Mouse (Mus musculus) neural tube, embryonic 15.5 days (tissue): ENCODE results near the gene Clstn2. TPM values are rescaled to one million over a fixed set of nuclear protein-coding genes. Genes with fewer than 3 reads are reported as not detected.

Experiments used
- ATAC-seq: fragments of 200-750 bp; cut with Nextera tagmentation; 2 replicates; pipeline ENCODE4 v1.8.0; 2017; ENCODE audit warnings: mild to moderate bottlenecking, moderate TSS enrichment, moderate library complexity; ENCODE audit not compliant: low FRiP score
- H3K27ac ChIP-seq: fragments of 300-500 bp; sonication (generic); replicated peaks from 2 replicates; pipeline ENCODE4 v1.5.1; 2015; ENCODE audit warnings: mild to moderate bottlenecking, inconsistent platforms
- H3K27me3 ChIP-seq: fragments of 300-500 bp; sonication (generic); replicated peaks from 2 replicates; pipeline ENCODE4 v1.6.1; 2015; ENCODE audit warnings: inconsistent platforms
- H3K36me3 ChIP-seq: fragments of 300-500 bp; sonication (generic); 2 replicates; pipeline ENCODE4 v1.6.1; 2015; ENCODE audit warnings: inconsistent platforms
- H3K4me1 ChIP-seq: fragments of 300-500 bp; sonication (generic); 2 replicates; pipeline ENCODE4 v1.6.1; 2015; ENCODE audit warnings: inconsistent platforms
- H3K4me2 ChIP-seq: fragments of 300-500 bp; sonication (generic); 2 replicates; pipeline ENCODE4 v1.6.1; 2015; ENCODE audit warnings: inconsistent platforms, mild to moderate bottlenecking, moderate library complexity
- H3K4me3 ChIP-seq: fragments of 300-500 bp; sonication (generic); replicated peaks from 2 replicates; pipeline ENCODE4 v1.5.1; 2015; ENCODE audit warnings: mild to moderate bottlenecking, inconsistent platforms
- H3K9ac ChIP-seq: fragments of 300-500 bp; sonication (generic); replicated peaks from 2 replicates; pipeline ENCODE4 v1.6.1; 2015; ENCODE audit warnings: mild to moderate bottlenecking, inconsistent platforms
- H3K9me3 ChIP-seq: fragments of 300-500 bp; sonication (generic); replicated peaks from 2 replicates; pipeline ENCODE4 v1.6.1; 2016; ENCODE audit warnings: inconsistent platforms
- WGBS: fragments of 180-500 bp; shearing (Covaris S2); methylation state at CpG from one replicate; pipeline ENCODE4 v1.1.7; 2015; ENCODE audit warnings: mixed read lengths; 5-methylcytosine and 5-hydroxymethylcytosine counted together
- polyA plus RNA-seq: library from polyadenylated mRNA; unstranded; fragments of >200 nt; fragmentation: Nextera tagmentation; extraction: Ambion mirVana; gene quantifications from 2 replicates; pipeline ENCODE4 v1.2.1, GENCODE M21; 2015

Gene Clstn2
- polyA plus RNA-seq, 1 experiment from 2014 or later: 18.8 TPM

DNA sequence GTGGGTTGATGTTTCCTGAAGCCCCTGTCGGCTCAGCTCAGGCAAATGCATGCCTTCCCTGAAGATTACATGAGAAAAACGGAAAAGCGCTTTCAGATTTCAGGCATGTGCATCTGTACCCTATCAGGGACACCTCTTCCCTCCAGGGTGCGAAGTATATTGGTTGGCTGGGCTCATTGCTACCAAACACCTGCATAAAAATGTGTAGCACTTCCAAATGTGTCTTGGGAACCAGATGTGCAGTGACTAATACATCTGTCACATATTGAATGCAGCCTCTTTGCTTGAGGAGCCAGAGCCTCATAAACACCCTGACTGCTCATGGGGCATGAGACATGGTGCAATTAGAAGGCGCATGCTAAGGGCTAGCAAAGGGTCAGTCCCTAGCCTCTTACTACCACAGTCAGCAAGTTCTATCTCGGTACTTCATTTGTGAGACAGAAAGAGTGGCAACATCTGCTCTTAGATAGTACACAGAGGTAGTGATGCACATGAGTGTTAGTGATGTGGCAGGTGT is 267.7 kb downstream of the Clstn2 start:
- Histone ChIP-seq H3K4me2 (no peak overlapping the region), H3K27ac (no peak overlapping the region), H3K27me3 (no peaks in the 10 kb centered on the region), H3K4me3 (no peak overlapping the region), H3K4me1 (0 out of 2 replicates have a peak, but pooled peaks cover 6% of the 10 kb centered on the region), H3K9me3 (no peaks in the 10 kb centered on the region), H3K9ac (no peak overlapping the region), H3K36me3 (no peaks in the 10 kb centered on the region)
- 82% methylated on average over 6 of the region's 6 CpGs for WGBS
- no peak for ATAC-seq

DNA sequence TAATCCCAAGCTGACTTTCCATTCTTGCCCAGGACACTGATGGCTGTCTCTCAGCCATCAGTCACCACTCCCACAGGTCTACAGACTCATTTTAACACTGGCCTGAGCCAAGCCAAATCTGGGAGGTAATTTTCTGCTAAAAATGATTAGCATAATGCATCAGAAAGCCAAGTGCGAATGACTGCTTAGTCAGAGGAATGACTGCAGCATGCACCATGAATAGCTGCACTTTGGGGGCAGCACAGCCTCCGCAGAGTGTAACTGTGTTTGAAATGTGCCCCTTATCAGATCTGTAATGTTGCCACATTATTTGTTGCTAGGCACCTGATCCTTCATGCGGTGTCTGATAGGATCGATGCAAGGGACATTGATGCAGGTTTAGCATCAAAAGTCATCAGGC is 269.9 kb downstream of the Clstn2 start:
- no peak overlapping the region for H3K4me3 ChIP-seq
- ATAC-seq: no peak
- H3K36me3 ChIP-seq: no peaks in the 10 kb centered on the region
- WGBS: 70% methylated on average over 4 of the region's 4 CpGs
- no peaks in the 10 kb centered on the region for H3K9me3 ChIP-seq
- H3K4me1 ChIP-seq: 0 out of 2 replicates have a peak, but pooled peaks cover 6% of the 10 kb centered on the region
- H3K27ac ChIP-seq: no peak overlapping the region
- H3K9ac ChIP-seq: no peak overlapping the region
- H3K4me2 ChIP-seq: no peak overlapping the region
- no peaks in the 10 kb centered on the region for H3K27me3 ChIP-seq

DNA sequence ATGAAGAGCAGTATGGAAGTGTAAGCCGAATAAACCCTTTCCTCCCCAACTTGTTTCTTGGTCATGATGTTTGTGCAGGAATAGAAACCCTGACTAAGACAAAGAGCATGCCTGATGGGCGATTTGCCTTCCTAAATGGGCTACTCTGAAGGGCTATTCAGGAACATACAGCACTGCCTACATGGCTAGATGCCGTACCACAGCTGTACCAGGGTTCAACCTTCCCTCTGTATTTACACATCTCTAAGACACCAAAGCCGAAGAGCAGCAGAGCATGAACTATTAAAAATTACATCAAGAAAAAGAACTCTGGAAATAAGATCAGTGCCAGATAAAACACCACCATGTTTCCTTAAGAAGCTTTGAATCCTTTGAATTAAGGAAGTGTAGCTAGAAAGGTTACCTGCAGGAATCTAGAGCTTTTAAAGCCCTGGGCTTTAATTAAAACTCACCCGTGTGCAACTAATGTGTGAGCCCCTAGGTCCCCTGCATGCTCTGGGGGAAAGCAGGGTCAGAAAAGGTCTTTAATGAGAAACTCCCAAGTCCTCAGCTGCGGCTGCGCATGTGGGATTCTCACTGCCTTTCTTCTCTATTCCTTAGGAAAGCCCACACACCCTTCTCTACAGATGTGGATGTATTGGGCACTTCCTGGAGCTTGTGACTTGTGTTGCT is 277.2 kb downstream of the Clstn2 start:
- H3K4me1 ChIP-seq: no peaks in the 10 kb centered on the region
- H3K9ac ChIP-seq: no peak overlapping the region
- H3K9me3 ChIP-seq: no peaks in the 10 kb centered on the region
- H3K27me3 ChIP-seq: no peaks in the 10 kb centered on the region
- no peaks in the 10 kb centered on the region for H3K36me3 ChIP-seq
- no peak for ATAC-seq
- H3K4me2 ChIP-seq: no peak overlapping the region
- no peak overlapping the region for H3K4me3 ChIP-seq
- no peak overlapping the region for H3K27ac ChIP-seq
- WGBS: 79% methylated on average over 7 of the region's 7 CpGs

DNA sequence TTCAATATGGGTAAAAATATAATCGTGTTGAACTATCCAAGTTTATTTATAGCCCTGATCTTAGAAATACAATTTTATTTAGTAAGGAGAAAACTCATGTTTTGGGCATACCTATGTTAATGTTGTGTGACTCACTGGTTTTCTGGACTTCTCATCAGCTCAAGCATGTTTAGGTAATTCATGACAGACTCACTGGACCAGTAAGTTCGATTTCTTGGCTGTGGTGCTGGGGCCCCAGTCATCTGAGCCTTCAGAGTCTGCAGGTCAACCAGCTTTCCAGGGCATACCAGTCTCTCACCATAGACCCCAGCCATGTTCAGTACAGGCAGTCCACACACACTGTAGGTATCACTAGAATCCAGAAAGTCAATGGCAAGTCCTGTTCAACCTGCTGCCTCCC is 279.3 kb downstream of the Clstn2 start:
- ATAC-seq: no peak
- no peaks in the 10 kb centered on the region for H3K4me1 ChIP-seq
- WGBS: 82% methylated on average over 2 of the region's 2 CpGs

DNA sequence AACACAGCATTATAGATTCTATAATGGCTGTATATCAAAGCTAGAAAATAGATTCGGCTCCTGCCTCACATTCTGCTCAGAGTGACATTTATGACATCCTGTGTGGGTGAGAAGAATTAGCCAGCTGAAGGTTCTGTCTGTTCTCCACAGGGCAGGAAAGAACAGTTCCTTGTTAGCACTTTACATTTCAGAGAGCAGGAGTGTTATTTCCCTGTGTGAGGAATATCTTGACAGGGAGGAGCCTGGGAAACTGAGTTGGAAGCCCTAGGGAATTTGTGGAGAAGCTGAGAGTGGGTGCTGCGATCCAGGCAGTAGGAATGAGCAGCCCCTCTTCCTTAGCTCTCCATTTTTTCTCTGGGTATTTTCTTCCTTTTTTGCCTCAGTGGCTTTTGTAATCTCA is 286.4 kb downstream of the Clstn2 start:
- H3K9ac ChIP-seq: no peak overlapping the region
- H3K36me3 ChIP-seq: no peaks in the 10 kb centered on the region
- ATAC-seq: no peak
- H3K9me3 ChIP-seq: no peaks in the 10 kb centered on the region
- no peaks in the 10 kb centered on the region for H3K27me3 ChIP-seq
- H3K27ac ChIP-seq: no peak overlapping the region
- no peak overlapping the region for H3K4me2 ChIP-seq
- WGBS: 82% methylated on average over 2 of the region's 2 CpGs
- H3K4me1 ChIP-seq: no peaks in the 10 kb centered on the region
- no peak overlapping the region for H3K4me3 ChIP-seq

More for the DNA sequence above, 279.3 kb downstream of the Clstn2 start:
- H3K27ac ChIP-seq: no peak overlapping the region
- no peaks in the 10 kb centered on the region for H3K27me3 ChIP-seq
- H3K9me3 ChIP-seq: no peaks in the 10 kb centered on the region
- no peaks in the 10 kb centered on the region for H3K36me3 ChIP-seq
- no peak overlapping the region for H3K9ac ChIP-seq
- no peak overlapping the region for H3K4me2 ChIP-seq
- no peak overlapping the region for H3K4me3 ChIP-seq

DNA sequence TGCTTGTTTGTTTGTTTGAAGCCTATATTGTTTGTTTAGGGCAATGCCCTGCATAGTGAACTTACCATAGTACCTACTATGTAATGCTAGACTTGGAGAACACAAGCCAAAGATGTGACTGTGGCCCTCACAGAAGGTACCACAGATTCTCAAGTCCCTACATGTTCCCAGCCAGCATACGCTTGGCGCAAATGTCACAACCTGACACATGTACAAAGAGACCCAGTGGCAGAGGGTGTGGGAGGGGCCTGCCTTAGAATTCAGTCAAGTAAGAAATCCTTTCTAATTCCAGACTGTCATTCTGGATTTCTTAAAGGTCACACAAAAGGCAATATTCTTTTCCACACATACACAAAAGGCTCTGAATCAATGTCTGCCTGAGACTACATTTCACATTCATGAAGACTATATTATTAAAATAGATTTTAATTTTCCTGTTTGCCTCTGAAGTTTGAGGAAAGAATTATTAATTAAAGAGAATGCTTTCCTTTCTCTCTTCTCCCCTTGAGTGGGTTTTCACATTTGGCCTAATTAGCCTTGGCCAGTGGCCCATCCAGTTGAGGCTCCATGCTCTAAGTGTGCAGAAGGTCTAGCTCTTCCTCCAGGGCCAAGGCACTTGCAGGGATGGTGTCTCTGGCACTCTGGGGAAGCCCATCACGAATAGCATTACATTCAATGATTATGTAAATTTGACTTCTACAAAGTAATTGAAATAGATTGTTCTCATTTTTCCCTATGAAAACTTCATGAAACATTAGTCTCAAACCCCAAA is 305.1 kb downstream of the Clstn2 start:
- peaks cover 5% of the 10 kb centered on the region; the same call in 1 of the 2 replicates for H3K4me1 ChIP-seq
- no peak overlapping the region for H3K9ac ChIP-seq
- no peak for ATAC-seq
- no peak overlapping the region for H3K4me2 ChIP-seq
- H3K9me3 ChIP-seq: no peaks in the 10 kb centered on the region
- H3K36me3 ChIP-seq: no peaks in the 10 kb centered on the region
- H3K27me3 ChIP-seq: no peaks in the 10 kb centered on the region
- H3K4me3 ChIP-seq: no peak overlapping the region
- 74% methylated on average over 3 of the region's 3 CpGs for WGBS
- no peak overlapping the region for H3K27ac ChIP-seq

DNA sequence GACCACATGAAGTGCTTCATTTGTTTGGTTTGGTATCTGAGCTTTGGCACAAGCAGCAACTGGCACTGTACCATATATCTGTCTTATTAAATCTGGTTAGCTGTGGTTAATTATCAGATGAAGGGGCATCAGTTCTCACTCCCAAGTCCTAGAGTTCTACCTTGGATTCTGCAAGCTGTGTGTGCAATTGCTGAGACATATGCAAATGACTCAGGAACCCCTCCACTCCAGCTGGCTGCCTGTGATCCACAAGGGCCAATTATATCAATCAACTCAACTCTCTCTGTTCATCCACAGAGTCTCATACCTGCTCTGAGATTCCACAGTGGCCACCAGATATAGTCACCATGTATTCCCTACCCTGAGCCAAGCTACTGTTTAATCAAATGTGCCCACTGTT is 315.3 kb downstream of the Clstn2 start:
- Histone ChIP-seq H3K4me1 (0 out of 2 replicates have a peak, but pooled peaks cover 5% of the 10 kb centered on the region), H3K27me3 (no peaks in the 10 kb centered on the region), H3K4me2 (no peak overlapping the region), H3K4me3 (no peak overlapping the region), H3K9me3 (no peaks in the 10 kb centered on the region), H3K27ac (no peak overlapping the region), H3K9ac (no peak overlapping the region), H3K36me3 (no peaks in the 10 kb centered on the region)
- no peak for ATAC-seq

DNA sequence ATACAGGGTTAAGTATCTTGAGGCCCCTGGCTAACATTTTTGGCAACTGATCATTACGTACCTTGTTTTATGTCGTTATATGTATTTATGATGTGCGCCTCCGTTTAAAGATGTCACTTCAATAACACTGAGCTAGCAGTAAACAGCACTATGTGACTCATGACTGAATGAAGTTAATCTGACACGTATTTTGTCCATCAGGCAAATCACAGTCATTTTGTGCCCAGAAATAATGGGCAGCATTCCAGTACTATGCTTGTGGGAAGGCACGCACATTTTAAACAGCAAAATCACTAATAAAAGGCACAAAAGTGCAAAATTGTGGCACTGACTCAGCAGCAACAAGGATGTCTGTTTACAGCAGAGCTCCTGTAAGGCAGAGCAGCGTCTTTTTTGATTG is 316.0 kb downstream of the Clstn2 start:
- Histone ChIP-seq H3K9me3 (no peaks in the 10 kb centered on the region), H3K4me2 (no peak overlapping the region), H3K4me1 (no peaks in the 10 kb centered on the region), H3K9ac (no peak overlapping the region), H3K27ac (no peak overlapping the region), H3K27me3 (no peaks in the 10 kb centered on the region), H3K36me3 (no peaks in the 10 kb centered on the region), H3K4me3 (no peak overlapping the region)
- 63% methylated on average over 7 of the region's 7 CpGs for WGBS
- ATAC-seq: no peak

DNA sequence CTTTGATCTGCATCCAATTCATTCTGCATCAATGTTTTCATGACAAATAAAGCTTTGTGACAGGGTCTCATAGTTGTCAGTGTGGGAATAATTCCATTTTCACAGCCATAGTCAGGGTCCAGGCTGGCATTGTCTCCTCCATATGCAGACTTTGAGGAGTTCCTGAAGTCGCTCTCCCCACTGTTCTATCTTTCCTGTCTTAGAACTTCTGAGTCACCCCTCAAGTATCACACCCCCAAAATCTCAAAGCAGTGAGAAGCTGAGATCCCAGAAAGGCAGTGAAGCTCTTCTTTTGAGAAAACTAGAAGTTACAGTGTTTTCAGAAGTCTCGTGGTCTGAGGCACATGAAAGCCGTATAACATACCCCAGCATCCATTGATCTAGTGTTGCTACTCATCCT is 320.1 kb downstream of the Clstn2 start:
- Histone ChIP-seq H3K4me2 (no peak overlapping the region), H3K9me3 (no peaks in the 10 kb centered on the region), H3K27me3 (no peaks in the 10 kb centered on the region), H3K9ac (no peak overlapping the region), H3K36me3 (no peaks in the 10 kb centered on the region), H3K4me1 (no peaks in the 10 kb centered on the region), H3K27ac (no peak overlapping the region), H3K4me3 (no peak overlapping the region)
- ATAC-seq: no peak
- 96% methylated on average over 3 of the region's 3 CpGs for WGBS

DNA sequence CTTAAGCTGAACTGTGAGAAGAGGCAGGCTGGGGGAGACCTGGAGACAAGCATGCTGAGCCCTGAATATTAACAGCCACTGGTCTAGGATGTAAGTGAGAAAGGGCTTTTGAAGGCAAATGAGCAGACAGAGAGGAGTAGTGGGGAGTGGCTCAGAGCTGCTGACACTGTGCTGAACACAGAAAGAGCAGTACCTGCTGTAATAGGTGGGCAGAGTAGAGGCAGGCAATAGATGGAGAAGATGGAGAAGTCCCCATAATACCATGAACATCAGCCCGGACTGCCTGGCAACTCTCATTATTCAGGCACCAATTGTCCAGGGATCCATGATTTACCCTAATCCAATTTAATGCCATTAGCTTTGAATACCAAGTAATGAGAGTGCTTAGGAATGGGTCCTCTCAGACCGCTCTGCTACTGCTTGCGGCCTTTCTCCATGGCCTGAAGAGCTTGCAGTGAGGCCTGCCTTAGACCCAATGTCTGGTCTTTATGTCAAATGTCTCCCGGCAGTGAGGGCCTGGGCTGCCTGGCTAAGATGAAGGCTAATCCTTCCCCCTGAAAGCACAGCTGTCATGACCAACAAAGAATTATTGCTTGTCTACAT is 329.0 kb downstream of the Clstn2 start:
- Histone ChIP-seq H3K9ac (no peak overlapping the region), H3K9me3 (no peaks in the 10 kb centered on the region), H3K27me3 (no peaks in the 10 kb centered on the region), H3K4me2 (no peak overlapping the region), H3K36me3 (no peaks in the 10 kb centered on the region), H3K4me3 (no peak overlapping the region), H3K27ac (no peak overlapping the region), H3K4me1 (peaks cover 9% of the 10 kb centered on the region)
- peak; percentile 57; the same call in 1 of the 2 replicates for ATAC-seq
- WGBS: 29% methylated on average over 4 of the region's 4 CpGs

DNA sequence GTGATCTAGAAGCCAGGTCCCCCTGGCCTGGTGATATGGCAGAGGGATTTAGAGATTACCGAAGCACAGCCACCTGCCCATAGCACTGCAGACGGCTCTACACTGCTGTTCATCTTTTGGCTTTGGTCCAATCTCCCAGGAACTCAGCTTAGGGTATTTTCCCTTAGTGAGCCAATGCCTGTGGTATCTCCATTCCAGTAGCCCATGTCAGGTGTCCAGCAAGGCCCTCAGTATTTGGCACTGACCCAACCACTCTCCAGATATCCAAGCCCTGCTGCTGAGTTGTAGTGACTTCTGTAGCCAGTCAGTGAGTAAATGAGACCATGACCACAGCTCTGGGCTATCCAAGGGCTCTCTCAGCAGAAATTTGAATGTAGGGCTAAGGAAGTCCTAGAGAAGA is 330.0 kb downstream of the Clstn2 start:
- no peak for ATAC-seq
- WGBS: 39% methylated on average over 2 of the region's 2 CpGs
- Histone ChIP-seq H3K9me3 (no peaks in the 10 kb centered on the region), H3K36me3 (no peaks in the 10 kb centered on the region), H3K4me3 (no peak overlapping the region), H3K27me3 (no peaks in the 10 kb centered on the region), H3K9ac (no peak overlapping the region), H3K27ac (no peak overlapping the region), H3K4me2 (no peak overlapping the region), H3K4me1 (peaks cover 9% of the 10 kb centered on the region)

DNA sequence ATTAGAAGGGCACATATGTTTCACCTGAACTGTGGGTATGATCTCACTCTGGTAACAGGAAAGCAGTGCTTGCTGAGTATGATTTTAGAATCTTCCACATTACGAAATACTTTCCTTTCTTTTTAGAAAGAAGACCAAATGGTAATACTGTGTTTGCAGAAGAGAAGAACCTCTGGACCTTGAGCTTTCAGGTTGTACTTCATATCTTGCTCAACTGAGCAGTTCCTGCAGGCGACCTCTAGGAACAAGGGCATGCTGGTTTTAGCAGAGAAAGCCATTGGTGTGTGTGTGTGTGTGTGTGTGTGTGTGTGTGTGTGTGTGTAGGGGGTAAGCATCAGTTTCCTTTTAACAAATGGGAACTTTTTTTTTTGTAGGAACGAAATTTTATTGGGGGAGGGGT is 333.0 kb downstream of the Clstn2 start:
- WGBS: 95% methylated on average over 3 of the region's 3 CpGs
- Histone ChIP-seq H3K9me3 (no peaks in the 10 kb centered on the region), H3K27ac (no peak overlapping the region), H3K4me1 (peaks cover 9% of the 10 kb centered on the region), H3K27me3 (no peaks in the 10 kb centered on the region), H3K9ac (no peak overlapping the region), H3K4me2 (no peak overlapping the region), H3K4me3 (no peak overlapping the region), H3K36me3 (no peaks in the 10 kb centered on the region)
- ATAC-seq: no peak
